Mouse (Mus musculus): Measurements from ENCODE around the gene Rex1bd.
A peak's percentile ranks its signal among the peaks of the same experiment; 100 is the strongest.

Rex1bd gene

GRCm38 (mm10) chr8:70500386-70501301 lies 5.9 kb downstream of the Rex1bd start:
- DNase-seq: peak; percentile 40

DNA sequence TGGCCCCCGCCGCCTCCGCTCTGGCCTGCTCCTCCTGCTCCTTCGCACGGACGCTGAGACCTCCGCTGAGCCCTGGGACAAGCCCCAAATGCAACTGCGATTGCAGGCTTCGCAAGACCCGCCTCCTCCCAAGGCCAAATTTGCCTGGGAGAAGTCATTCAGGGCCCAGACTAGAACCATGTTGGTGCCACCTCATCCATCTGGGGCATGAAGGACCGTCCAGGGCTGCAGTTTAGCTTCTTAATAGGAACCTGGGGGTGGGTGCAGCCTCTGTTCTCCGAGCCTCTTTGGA lies 10.8 kb downstream of the Rex1bd start:
- no peak for DNase-seq

- peak; percentile 43 for DNase-seq
These were observed 11.4 kb downstream of the Rex1bd start for GRCm38 (mm10) chr8:70495001-70495770.

DNA sequence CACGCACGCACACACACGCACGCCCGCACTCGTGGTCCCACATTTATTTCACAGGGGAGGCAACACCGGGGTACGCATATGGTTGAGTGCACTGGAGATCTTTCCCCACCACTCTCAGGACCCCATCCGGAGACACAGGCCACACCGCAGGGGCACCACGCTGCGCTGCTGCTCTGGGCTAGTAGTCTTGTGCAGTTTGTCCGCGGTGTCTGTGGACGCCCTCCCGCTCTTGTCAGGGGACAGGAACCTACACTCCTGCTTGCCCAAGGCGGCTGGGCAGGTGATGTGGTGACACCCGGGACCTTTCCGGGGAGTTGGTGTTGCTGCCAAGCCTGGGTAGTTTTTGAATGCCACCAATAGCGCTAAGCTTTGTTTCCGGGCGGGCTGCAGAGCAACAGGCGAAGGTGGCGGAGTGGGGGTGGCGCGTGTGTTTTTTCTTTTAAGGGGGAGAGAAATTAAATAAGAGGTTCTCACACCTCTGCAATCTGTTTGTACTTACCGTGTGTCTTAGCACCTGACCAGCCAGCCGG lies 12.1 kb downstream of the Rex1bd start:
- no peak for DNase-seq

DNA sequence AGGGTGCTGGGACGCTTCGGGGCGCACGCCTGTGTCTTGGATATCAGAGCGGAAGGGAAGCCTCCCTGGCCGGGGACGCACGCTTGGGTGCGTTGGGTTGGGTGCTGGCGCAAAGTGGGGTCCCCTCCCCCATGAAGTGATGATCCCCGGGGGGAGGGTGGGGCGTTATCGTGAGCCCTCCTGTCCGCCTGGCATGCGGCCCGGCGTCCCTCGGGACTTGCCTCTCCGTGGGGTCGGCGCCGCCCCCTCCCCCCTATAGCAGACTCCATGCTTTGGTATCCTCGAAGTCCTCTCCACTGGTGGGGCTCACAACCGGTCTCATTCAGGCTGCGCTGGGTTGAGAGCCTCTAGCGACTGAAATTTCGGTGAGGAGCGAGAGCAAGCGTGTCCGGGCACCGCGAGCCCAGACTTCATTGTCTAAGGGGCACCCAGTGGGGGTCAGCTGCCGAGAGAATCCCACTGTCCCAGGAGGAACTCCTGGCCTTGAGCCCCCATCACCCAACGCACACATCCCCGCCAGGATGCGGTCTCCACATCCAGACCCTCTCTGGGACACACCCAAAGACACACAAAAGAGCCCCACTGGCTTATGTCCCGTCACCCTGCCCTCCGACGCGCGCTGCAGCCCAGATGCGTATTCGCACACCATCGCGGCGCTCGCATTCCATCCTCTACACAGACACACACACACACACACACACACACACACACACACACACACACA lies 12.7 kb downstream of the Rex1bd start:
- DNase-seq: no peak

GRCm38 (mm10) chr8:70492664-70493640 lies 13.6 kb downstream of the Rex1bd start, which contains the start of gene Crlf1:
Crlf1 (plus strand) TSS chr8:70493158.
- DNase-seq: peak; percentile 39

- DNase-seq: no peak
These were observed 15.6 kb downstream of the Rex1bd start for GRCm38 (mm10) chr8:70490880-70491495.

- no peak for DNase-seq
These were observed 16.3 kb downstream of the Rex1bd start for GRCm38 (mm10) chr8:70490061-70490879.

GRCm38 (mm10) chr8:70489576-70489975 lies 17.0 kb downstream of the Rex1bd start:
- DNase-seq: peak; percentile 55

GRCm38 (mm10) chr8:70488931-70489470 lies 17.6 kb downstream of the Rex1bd start:
- no peak for DNase-seq

GRCm38 (mm10) chr8:70487993-70488796 lies 18.4 kb downstream of the Rex1bd start:
- DNase-seq: peak; percentile 52

GRCm38 (mm10) chr8:70486941-70487520 lies 19.5 kb downstream of the Rex1bd start, which contains the start of gene Tmem59l:
Tmem59l (minus strand) TSS chr8:70487358.
- DNase-seq: peak; percentile 54

DNA sequence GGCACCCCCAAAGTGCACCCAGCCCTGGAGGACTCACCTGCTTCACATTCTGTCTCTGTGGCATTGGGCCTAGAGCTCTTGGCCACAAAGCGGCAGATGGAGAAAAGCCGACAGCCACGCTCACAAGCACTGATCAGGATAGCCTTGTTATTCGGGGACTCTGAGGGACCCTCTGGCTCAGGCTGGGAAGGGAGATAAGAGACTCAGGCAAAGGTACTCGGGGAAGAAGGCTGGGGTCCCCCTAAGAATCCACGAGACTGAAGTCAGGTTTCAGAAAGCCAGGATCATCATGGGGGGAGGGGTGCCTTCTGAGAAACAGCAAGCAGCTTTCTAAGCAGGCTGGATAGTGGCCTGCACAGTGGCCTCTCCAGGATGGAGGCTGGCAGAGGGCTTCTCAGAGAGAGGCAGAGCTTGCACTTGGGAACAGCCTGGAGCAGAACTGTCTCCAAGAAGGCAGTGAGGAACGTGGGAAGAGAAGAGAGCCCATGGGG lies 20.3 kb downstream of the Rex1bd start:
- no peak for DNase-seq

DNA sequence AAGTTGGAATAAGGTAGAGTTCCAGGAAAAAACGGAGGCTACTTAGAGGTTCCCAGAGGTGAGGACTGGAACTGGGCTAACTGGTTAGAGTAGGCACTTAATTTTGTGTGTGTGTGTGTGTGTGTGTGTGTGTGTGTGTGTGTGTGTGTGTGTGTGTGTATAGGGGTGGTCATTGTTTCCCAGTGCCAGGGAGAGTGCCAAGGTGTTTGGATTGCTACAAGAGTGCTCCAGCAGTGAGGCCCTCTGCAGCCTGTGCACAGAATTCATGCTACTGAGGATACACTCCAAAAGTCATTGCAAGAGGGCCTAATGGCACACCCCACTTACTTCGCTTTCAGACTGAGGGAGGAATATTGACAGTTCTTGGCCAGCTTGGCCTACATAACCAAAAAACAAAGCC lies 23.6 kb downstream of the Rex1bd start:
- no peak for DNase-seq

DNA sequence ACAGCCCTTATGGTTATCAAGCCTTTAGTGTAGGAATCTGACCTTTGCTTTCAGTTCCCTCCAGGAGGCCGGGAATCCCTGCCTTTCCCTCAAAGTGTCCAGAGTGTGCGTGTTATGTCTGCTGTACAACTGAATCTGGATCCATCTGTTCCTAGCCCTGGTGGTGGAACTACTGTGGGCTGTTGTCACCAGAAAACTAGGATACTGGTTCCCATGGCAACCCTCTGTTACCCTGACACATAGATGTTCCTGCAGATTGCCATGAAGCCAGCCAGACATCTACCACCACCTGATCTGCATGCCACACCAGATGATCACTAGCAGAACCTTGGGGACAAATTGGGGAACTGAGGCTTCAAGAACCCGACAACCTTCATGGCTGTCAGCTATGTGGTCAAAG lies 24.6 kb downstream of the Rex1bd start:
- no peak for DNase-seq

DNA sequence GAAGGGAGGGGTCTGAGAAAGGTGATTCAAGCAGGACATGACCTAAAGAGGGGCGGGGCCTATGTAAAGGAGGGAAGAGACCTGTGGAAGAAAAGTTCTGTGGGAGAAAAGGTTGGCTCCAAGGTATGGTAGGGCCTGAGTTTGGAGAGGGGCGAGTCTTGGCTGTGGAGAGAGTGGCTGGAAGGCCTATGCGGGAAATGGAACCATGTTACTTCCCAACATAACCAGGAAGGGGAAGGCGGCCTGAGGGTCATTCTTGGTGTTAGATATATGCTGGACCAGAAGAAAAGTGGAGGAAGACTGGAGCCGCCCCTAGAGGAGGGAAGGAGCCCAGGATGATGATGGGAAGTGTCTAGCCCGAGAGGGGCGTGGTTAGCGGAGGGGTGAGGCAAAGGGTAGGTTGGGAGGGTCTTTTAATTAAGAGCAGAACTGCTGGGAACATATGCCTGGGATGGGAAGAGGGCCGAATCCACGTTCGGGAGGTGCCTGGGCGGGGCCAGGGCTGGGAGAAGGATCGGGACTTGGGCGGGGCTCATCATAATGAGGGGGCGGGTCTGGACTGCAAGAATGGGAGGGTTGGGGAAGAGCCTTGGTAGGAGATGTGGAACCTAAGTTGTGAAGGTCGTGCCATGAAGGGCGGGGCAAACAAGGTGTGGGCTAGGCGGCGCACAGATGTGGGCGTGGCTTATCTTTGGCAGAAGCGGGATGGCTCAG lies 29.1 kb downstream of the Rex1bd start:
- DNase-seq: peak; percentile 46

GRCm38 (mm10) chr8:70476333-70477268 lies 30.0 kb downstream of the Rex1bd start, which contains the start of gene Klhl26:
Klhl26 (minus strand) TSS chr8:70476968.
- peak; percentile 95 for DNase-seq

All from retina, postnatal 1 day (tissue).